Mouse (Mus musculus) E14TG2a.4 (cell line): ENCODE results near the gene Saa1.
"Not testable (repeated sequence)": the region's sequence is repeated elsewhere in the genome, so short reads cannot be mapped to it uniquely, and the experiment has no call there.

ENCODE experiments used
- H3K27me3 ChIP-seq: 2 replicates; pipeline ENCODE4 v1.6.1; 2014; ENCODE audit warnings: low read length, control low read depth; ENCODE audit not compliant: insufficient read depth
- H3K36me3 ChIP-seq: 2 replicates; pipeline ENCODE4 v1.6.1; 2014; ENCODE audit warnings: low read length, control low read depth; ENCODE audit not compliant: insufficient read depth
- H3K4me1 ChIP-seq: replicated peaks from 2 replicates; pipeline ENCODE4 v1.6.1; 2014; ENCODE audit warnings: low read depth, low read length, control low read depth
- H3K4me3 ChIP-seq: replicated peaks from 2 replicates; pipeline ENCODE4 v1.5.1; 2014; ENCODE audit warnings: mild to moderate bottlenecking, low read length
- H3K9me3 ChIP-seq: 2 replicates; pipeline ENCODE4 v1.6.1; 2014; ENCODE audit warnings: low read length, control low read depth
- CTCF ChIP-seq: conservative IDR thresholded peaks from 2 replicates; pipeline ENCODE4 v1.5.1; 2014; ENCODE audit warnings: low read length
- NANOG ChIP-seq: IDR thresholded peaks from 2 replicates; pipeline ENCODE4 v1.6.1; 2014; ENCODE audit warnings: borderline replicate concordance, low read length, mixed read lengths
- POU5F1 ChIP-seq: IDR thresholded peaks from 2 replicates; pipeline ENCODE4 v1.6.1; 2014; ENCODE audit warnings: low read length, borderline replicate concordance

Saa1 gene

GRCm38 (mm10) chr7:46748459-46748858 is 5.7 kb upstream of the Saa1 start:
- H3K36me3 ChIP-seq: no peaks in the 10 kb centered on the region
- H3K9me3 ChIP-seq: no peaks in the 10 kb centered on the region
- H3K4me3 ChIP-seq: no peak overlapping the region
- no peaks in the 10 kb centered on the region for H3K27me3 ChIP-seq
- TF ChIP-seq NANOG (no peak), POU5F1 (no peak), CTCF (no peak)
- H3K4me1 ChIP-seq: peaks cover 12% of the 10 kb centered on the region

DNA sequence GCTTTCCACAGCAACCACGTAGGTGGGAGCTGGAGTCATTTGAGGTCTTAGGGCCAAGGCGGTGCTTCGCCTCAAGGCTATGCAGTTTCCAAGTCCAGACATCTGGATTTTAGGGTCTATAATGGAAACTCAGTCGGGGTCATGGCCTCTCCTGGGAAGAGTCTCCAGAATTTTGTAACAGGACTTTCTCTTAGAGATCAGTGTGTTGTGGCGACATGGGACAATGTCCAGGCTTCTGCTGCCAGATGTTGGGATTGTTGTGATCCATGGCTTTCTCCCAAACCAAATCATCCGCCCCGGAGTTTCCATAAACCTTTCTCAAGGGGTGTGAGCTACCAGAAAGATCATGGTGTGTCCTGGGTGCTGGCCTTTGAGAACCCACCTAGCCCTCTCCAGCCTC is 3.6 kb upstream of the Saa1 start:
- TF ChIP-seq NANOG: no peak
- no peak for TF ChIP-seq CTCF
- no peak for TF ChIP-seq POU5F1
- no peak overlapping the region for H3K4me3 ChIP-seq
- H3K9me3 ChIP-seq: no peaks in the 10 kb centered on the region
- peaks cover 12% of the 10 kb centered on the region for H3K4me1 ChIP-seq
- H3K36me3 ChIP-seq: no peaks in the 10 kb centered on the region
- no peaks in the 10 kb centered on the region for H3K27me3 ChIP-seq

GRCm38 (mm10) chr7:46745816-46746215 is 3.0 kb upstream of the Saa1 start:
- H3K4me1 ChIP-seq: peaks cover 12% of the 10 kb centered on the region
- TF ChIP-seq NANOG (no peak), CTCF (no peak), POU5F1 (no peak)
- H3K9me3 ChIP-seq: no peaks in the 10 kb centered on the region
- H3K27me3 ChIP-seq: no peaks in the 10 kb centered on the region
- no peaks in the 10 kb centered on the region for H3K36me3 ChIP-seq
- no peak overlapping the region for H3K4me3 ChIP-seq

DNA sequence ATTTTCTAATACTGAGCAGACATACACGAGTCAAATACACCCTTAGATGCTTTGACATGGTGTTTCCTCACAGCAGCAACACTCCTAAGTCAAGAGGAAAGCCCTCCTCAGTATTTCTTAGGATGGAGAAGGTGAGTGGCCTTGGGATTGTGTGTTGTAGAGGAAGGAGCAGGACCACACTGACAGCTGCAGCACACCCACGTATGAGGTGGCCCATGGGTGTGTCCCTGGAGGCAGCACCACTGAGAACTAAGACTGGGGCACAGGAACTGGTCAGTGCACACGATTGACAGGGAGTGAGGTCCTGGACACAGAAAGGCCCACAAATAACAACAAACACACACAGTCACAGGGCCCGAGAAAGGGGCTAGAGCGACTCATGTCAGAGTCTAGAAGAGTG is 2.7 kb downstream of the Saa1 start:
- H3K36me3 ChIP-seq, H3K4me1 ChIP-seq, H3K9me3 ChIP-seq, H3K4me3 ChIP-seq, H3K27me3 ChIP-seq: not testable (repeated sequence)

DNA sequence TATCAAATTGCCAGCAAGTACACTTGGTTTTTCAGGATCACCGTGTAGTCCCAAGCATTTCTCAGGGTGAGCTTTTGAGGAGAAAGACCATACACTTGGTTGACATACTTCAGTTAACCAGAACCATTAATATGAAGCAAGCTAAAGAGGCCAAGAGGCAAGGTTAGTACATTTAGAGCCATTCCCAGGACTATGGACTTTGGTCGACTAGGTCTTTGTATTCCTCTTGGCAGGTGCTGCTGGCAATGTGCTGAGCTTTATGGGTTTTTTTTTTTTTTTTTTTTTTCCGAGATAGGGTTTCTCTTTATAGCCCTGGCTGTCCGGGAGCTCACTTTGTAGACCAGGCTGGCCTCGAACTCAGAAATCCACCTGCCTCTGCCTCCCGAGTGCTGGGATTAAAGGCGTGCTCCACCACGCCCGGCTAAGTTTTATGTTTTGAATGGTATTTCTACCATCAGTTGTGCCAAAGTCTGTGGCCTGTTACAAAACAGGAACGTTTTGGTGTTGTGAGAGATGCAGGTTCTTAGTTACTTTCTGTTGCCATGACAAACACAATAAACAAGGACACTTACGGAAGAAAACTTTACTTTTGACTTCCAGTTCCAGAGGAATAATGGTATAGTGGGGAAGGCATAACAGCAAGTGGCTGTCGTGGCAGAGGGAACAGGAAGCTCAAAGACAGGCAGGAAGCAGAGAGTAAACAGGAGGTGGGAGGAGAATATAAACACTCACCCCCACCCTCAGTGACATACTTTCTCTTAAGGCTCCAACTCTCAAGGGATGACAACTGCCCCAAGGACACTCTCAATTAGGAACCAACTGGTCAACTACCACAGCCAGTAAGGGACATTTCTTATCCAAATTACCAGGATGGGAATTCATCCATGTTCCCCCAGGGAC is 4.0 kb downstream of the Saa1 start:
- peaks cover 8% of the 10 kb centered on the region for H3K4me1 ChIP-seq
- no peaks in the 10 kb centered on the region for H3K36me3 ChIP-seq
- no peak overlapping the region for H3K4me3 ChIP-seq
- H3K27me3 ChIP-seq: no peaks in the 10 kb centered on the region
- H3K9me3 ChIP-seq: no peaks in the 10 kb centered on the region
- TF ChIP-seq NANOG: no peak

- TF ChIP-seq NANOG: no peak
- Histone ChIP-seq H3K4me3 (no peak overlapping the region), H3K9me3 (no peaks in the 10 kb centered on the region), H3K4me1 (peaks cover 8% of the 10 kb centered on the region), H3K27me3 (no peaks in the 10 kb centered on the region), H3K36me3 (no peaks in the 10 kb centered on the region)
These were observed 7.8 kb downstream of the Saa1 start for GRCm38 (mm10) chr7:46734983-46735382.

GRCm38 (mm10) chr7:46732458-46732857 is 10.3 kb downstream of the Saa1 start, which contains the start of gene Saa4:
Saa4 (minus strand) TSS chr7:46732603.
- Histone ChIP-seq H3K27me3 (no peaks in the 10 kb centered on the region), H3K4me1 (peaks cover 8% of the 10 kb centered on the region), H3K36me3 (no peaks in the 10 kb centered on the region), H3K9me3 (no peaks in the 10 kb centered on the region), H3K4me3 (no peak within 1 kb of the TSS)
- TF ChIP-seq CTCF (no peak), POU5F1 (no peak), NANOG (no peak)

DNA sequence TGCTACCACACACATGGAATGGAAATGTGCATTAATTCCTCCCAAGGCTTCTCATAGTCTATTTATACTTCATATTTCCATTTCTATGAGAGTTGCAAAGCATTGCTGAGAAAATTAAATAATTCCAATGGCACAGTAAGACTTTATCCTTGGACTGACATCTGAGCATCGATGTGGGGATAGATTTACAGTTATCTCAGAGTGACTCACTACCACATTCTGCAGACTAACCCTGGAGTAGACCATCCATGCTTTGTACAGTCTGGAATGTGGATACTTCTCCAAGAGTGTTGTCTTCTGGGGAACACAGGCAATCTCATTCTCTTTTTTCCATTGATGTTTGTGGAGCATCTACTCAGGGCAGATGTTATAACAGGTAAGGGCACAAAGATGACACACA is 15.2 kb downstream of the Saa1 start:
- H3K36me3 ChIP-seq: no peaks in the 10 kb centered on the region
- TF ChIP-seq POU5F1: no peak
- TF ChIP-seq NANOG: no peak
- H3K4me1 ChIP-seq: no peaks in the 10 kb centered on the region
- no peaks in the 10 kb centered on the region for H3K27me3 ChIP-seq
- H3K4me3 ChIP-seq: no peak overlapping the region
- no peaks in the 10 kb centered on the region for H3K9me3 ChIP-seq

DNA sequence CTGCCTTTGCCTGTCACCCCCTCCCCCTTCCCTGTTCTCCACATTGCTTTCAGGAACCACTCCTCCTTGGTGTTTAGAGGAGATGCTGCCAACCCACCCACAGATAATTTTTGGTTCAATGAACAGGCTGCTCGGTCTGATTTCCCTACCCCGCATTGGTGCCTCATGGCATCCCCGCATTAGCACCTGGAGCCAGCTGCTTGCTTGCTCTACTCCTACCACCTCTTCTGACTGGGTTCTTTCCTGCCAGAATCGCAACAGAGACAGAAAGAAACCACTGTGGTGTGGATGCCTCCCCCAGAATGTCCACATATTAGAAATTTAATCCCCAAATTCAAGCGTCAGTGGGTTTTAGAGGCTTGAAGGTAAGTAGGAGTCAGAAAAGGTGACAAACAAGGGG is 18.4 kb downstream of the Saa1 start:
- Histone ChIP-seq H3K4me3 (no peak overlapping the region), H3K36me3 (no peaks in the 10 kb centered on the region), H3K4me1 (no peaks in the 10 kb centered on the region), H3K27me3 (peaks cover 5% of the 10 kb centered on the region), H3K9me3 (no peaks in the 10 kb centered on the region)
- no peak for TF ChIP-seq POU5F1
- no peak for TF ChIP-seq NANOG
- no peak for TF ChIP-seq CTCF
